Mouse (Mus musculus) B cell, adult 2 months (primary cell): ENCODE results near the gene Fgfr3.

Source experiments
- DNase-seq, 2 experiments: peaks; one replicate each; pipeline ENCODE4 v3.0.0; 2022

The Fgfr3 gene

DNA sequence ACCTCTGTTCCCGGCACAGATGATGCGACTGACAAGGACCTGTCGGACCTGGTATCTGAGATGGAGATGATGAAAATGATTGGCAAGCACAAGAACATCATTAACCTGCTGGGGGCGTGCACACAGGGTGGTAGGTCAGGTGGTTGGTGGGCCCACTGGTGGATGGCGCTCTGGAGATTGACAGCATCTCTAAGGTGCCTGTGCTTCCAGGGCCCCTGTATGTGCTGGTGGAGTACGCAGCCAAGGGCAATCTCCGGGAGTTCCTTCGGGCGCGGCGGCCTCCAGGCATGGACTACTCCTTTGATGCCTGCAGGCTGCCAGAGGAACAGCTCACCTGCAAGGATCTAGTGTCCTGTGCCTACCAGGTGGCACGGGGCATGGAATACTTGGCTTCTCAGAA is 12.4 kb downstream of the Fgfr3 start:
- no peak for DNase-seq

DNA sequence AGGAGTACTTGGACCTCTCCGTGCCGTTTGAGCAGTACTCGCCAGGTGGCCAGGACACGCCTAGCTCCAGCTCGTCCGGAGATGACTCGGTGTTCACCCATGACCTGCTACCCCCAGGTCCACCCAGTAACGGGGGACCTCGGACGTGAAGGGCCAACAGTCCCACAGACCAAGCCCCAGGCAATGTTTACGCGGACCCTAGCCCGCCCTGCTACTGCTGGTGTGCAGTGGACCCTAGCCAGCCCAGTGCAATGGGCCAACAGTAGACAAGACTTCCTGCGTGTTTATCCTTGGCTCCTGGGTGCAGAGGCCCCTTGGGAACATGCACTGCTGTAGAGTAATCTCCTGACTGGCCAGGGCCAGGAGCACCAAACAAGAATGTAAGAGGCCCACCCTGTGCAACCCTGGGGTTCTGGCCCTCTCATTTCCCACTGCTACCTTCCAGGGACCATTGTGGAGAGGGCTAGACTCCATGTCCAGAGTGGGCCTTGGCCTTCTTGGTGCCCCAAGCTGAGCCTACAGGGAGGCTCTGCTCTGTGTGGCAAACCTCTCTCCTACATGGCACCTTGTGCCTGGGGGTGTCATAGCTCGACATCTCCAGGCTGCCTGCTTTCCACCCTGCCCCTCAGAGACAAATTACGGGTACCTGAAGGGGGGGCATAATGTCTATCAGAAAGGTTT is 14.1 kb downstream of the Fgfr3 start:
- DNase-seq = no peak

DNA sequence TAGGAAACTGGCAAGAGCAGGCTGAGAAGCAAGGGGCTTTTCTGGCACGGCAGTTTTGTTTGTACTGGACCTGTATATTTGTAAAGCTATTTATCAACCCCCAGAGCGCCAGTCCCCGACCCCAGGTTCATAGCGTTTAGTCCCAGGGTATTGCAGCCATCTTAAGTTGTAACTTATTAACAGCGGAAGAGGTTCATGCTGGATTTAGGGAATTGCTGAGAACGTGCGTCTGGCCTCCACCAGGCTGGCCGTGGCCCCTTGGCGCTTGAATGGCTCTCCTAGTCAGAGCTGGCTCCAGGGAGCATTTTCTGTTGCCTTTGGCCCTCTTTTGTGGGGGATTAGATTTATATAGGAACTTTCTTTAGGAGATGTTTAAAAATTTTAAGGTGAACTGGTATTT is 14.8 kb downstream of the Fgfr3 start:
- no peak for DNase-seq

DNA sequence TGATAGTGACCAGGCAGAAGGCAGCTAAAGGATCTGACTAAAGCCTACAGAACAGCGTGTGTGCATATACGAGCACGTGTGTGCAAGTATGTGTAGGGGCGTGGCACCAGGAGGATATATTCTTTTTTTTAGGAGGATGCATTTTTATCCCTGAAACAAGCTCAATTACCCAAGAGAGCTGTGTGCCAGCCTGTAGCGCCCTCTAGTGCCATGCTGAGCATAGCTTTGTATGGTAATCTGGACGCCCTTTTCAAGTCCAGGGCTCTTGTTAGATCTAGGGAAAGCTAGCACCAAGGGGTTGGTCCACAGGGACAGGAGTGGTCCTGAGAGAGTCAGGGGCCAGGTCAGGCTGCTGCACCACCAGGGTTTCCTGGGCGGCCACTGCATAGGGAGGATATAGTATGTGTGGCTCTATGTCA is 16.4 kb downstream of the Fgfr3 start:
- DNase-seq = peak; percentile 54 to 63

DNA sequence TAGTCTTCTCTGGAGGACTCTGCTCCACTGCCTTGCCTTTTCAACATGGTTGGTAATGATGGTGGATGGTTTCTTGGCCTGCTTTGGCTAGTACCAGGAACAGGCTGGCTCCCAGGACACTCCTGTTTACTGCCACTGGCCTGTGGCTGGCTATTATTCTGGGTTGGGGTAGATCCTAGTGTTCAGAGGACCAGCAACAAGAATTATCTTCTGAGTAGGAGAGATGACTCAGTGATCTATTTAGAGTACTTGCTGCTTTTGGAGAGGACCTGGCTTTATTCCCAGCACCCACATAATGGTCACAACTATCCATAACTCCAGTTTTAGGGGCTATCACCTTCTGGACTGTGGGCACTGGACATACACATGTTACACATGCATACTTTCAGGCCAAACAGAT is 16.9 kb downstream of the Fgfr3 start:
- DNase-seq = no peak

DNA sequence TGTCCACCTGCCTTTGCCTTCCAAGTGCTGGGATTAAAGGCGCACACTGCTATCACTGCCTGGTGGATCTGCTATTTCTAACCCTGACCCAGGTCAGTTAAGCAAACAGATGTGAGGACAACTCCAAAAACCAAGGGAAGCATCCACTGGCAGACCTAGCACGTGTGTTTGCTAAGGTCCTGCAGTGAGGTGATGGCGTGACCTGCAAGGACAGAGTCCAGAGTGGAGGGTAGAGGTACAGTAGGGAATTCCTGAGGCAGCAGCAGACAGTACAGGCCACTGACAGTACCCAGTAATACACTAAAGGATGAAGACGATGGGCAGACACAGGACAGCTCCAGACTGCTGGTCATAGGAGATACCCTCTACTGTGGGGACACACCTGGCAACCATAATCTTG is 19.1 kb downstream of the Fgfr3 start:
- DNase-seq = no peak

DNA sequence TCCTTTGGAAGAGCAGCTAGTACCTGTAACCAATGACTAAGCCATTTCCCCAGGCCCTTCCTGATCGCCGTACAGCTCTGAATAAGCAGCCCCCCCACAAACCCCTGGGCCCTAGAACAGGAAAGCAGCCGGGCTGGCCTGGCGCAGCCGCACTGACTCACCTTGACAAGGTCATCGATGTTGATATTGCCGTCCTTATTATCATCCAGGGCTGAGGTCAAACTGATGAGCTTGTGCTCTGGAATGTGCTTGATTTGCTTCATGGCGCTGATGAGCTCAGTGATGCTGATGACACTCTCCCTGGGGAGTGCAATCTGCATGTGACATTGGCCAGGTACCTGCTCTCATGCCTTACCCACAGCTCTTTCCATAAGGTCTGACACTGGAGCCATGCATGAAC is 22.0 kb downstream of the Fgfr3 start:
- no peak for DNase-seq

DNA sequence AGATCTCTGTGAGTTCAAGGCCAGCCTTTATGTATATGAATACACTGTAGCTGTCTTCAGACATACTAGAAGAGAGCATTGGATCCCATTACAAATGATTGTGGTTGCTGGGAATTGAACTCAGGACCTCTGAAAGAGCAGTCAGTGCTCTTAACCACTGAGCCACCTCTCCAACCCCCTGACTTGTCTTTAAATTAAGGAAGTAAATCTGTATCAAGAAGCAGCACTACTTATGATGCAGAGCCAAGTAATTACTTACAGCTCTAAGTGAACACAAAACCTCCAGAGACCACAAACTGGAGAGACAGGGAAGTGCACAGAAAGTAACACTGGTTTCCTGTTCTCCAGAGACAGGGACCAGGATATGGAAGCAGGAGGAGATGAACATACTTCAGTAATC is 55.7 kb downstream of the Fgfr3 start:
- no peak for DNase-seq

DNA sequence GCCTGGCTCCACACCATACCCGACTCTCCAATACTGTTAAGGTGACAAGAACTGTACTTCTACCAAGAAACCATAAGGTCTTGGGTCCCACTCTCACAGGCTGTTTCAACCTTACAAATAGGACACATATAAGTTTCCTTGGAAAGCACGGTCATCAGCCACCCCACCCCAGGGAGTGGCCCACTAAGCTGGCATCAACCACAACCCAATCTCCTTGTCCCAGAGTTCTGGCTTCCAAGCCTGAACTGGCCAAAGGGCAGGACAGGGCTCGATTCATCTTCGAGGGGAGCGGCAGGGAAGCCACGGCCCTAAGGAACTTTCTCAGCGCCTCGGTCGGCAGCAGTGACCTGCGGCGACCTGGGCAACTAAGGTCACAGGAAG is 60.5 kb downstream of the Fgfr3 start:
- DNase-seq = no peak

DNA sequence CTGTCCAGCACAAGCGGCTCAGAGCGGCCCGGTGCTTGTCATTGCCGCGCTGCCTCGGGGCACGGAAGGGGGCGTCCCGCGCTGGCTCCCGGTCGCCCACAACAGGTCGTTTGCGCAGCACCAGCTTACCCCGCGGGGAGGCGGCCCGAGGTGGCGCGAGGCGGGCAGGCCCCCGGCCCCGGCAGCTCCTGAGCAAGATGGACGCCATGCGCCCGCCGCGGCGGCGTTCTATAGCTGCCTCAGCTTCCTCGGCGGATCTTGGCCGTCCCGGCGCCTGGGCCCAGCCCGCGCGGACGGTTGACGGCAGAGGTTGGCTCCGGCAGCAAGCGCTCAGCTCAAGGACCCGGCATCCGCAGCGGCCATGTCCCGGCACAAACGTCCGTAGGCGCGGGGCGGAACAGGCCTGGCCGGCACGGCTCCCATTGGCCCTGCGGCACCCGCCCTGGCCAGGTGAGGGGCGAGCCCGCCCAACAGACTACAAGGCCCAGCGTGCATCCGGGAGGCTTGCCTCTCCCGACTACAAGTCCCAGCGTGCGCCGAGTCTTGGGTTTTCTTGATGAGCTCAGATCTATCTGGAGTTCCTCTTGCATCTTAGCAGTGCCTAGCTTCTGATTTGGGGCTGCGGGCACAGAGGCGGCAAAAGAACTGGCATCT is 61.0 kb downstream of the Fgfr3 start, which contains the start of gene Letm1:
Gene Letm1, minus strand, starts transcription at position 473 of the 654 bp plus-strand sequence.
- DNase-seq = peak; percentile 93 to 94

DNA sequence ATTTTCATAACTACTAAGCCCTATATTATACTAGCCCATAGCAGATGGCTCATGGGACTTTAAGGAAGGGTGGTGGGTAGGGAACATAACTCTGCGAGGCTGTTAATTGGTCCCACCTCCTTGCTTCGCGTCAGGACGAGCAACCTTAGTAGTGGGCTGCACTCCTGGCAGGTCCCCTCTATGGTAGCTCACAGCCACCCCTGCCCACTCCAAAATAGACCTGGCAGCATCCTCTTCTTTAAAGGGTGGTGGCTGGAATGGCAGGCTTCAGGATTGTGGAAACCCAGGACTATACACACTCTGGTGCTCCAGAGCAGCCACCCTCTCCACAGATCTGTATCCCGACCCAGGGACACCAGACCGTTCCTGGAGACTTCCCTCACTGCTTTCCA is 61.5 kb downstream of the Fgfr3 start:
- no peak for DNase-seq
